Comparison of ENCODE assay signal across 8 mouse cellular contexts in the genomic region with DNA sequence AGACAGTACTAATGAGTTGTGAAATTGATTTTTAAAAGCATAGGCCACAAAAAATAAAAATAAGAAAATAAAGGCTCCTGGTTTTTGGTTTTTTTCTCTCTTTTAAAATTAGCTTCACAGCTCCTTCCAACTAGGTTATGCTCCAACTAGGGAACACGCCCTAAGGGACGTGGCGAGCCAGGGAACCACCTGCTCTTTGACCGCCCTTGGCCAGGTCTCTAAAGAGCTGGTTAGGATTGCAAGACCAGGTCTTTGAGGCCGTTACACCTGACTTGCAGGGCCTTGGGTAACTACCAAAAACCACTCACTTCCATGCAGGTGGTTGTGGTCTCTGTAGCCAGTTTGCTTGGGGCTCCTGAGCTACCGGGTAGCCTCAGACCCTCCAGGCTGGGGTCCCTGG. TPM values are rescaled to one million over a fixed set of nuclear protein-coding genes. Genes with fewer than 3 reads are reported as not detected.
DNase-seq lines count a peak whose midpoint lies in the region; ATAC-seq and TF ChIP-seq lines count a peak whose summit lies in the region.

No protein-coding gene starts in this region.

- H3K4me1 ChIP-seq in lung, embryonic 15.5 days, result peaks cover 38% of the 10 kb centered on the region
- H3K4me1 ChIP-seq in forebrain, embryonic 16.5 days (replicated peaks; ENCODE audit: control insufficient read depth, insufficient read depth, low read length), result peaks cover 35% of the 10 kb centered on the region
- H3K4me1 ChIP-seq in limb, embryonic 10.5 days, result peaks cover 40% of the 10 kb centered on the region
- H3K4me1 ChIP-seq in olfactory bulb, adult 2 months (ENCODE audit: control insufficient read depth, insufficient read depth, low read length), result peaks cover 10% of the 10 kb centered on the region

- peak overlapping the region; percentile 41; the same call in 1 of the 2 replicates for H3K9ac ChIP-seq in lung, embryonic 15.5 days
- H3K9ac ChIP-seq in forebrain, embryonic 16.5 days (replicated peaks; ENCODE audit: low read depth, low read length), result peak overlapping the region; percentile 43

- WGBS in lung, embryonic 15.5 days, result 88% methylated on average over 6 of the region's 6 CpGs
- 84% methylated on average over 6 of the region's 6 CpGs for WGBS in forebrain, embryonic 16.5 days
- WGBS in limb, embryonic 10.5 days, result 86% methylated on average over 6 of the region's 6 CpGs
- WGBS in olfactory bulb, adult 2 months, result 85% methylated on average over 6 of the region's 6 CpGs

- no peaks in the 10 kb centered on the region for H3K27me3 ChIP-seq in lung, embryonic 15.5 days
- no peaks in the 10 kb centered on the region for H3K27me3 ChIP-seq in forebrain, embryonic 16.5 days (replicated peaks; ENCODE audit: control insufficient read depth, insufficient read depth, low read length)
- no peaks in the 10 kb centered on the region for H3K27me3 ChIP-seq in limb, embryonic 10.5 days (ENCODE audit: low read depth, poor library complexity, severe bottlenecking)

- no peak for DNase-seq in lung, postnatal 14 days
- DNase-seq in limb, embryonic 10.5 days (ENCODE audit: low spot score), result no peak
- DNase-seq in gastrocnemius, adult 18-20 months (ENCODE audit: low spot score), result no peak
- no peak for DNase-seq in right cerebral cortex, postnatal 25 days

- peak overlapping the region; percentile 54 for H3K27ac ChIP-seq in lung, embryonic 15.5 days
- no peak overlapping the region for H3K27ac ChIP-seq in forebrain, embryonic 16.5 days (ENCODE audit: low read length)
- H3K27ac ChIP-seq in limb, embryonic 10.5 days, result peak overlapping the region; percentile 93
- H3K27ac ChIP-seq in olfactory bulb, adult 2 months (ENCODE audit: insufficient read depth, low read depth, low read length), result no peak overlapping the region

- no peak for TF ChIP-seq CTCF in olfactory bulb, adult 2 months (IDR thresholded peaks at IDR 0.05; ENCODE audit: insufficient read depth, low read depth, low read length)

- H3K4me3 ChIP-seq in lung, embryonic 15.5 days, result peak overlapping the region; percentile 73
- peak overlapping the region; percentile 95 for H3K4me3 ChIP-seq in forebrain, embryonic 16.5 days (replicated peaks; ENCODE audit: low read length)
- H3K4me3 ChIP-seq in limb, embryonic 10.5 days, result peak overlapping the region; percentile 84
- H3K4me3 ChIP-seq in olfactory bulb, adult 2 months (ENCODE audit: insufficient read depth, low read depth, low read length), result peak overlapping the region; percentile 39

- TF ChIP-seq POLR2A in olfactory bulb, adult 2 months (IDR thresholded peaks at IDR 0.05; ENCODE audit: insufficient read depth, low read depth, low read length), result no peak

- H3K36me3 ChIP-seq in lung, embryonic 15.5 days, result no peaks in the 10 kb centered on the region
- H3K36me3 ChIP-seq in forebrain, embryonic 16.5 days (ENCODE audit: control insufficient read depth, insufficient read depth), result no peaks in the 10 kb centered on the region
- no peaks in the 10 kb centered on the region for H3K36me3 ChIP-seq in limb, embryonic 10.5 days

- no peak for ATAC-seq in lung, embryonic 15.5 days (ENCODE audit: borderline replicate concordance, extremely low read depth, low FRiP score, low TSS enrichment)
- no peak for ATAC-seq in forebrain, embryonic 16.5 days
- ATAC-seq in frontal cortex, adult (ENCODE audit: low TSS enrichment), result no peak

- no peaks in the 10 kb centered on the region for H3K9me3 ChIP-seq in lung, embryonic 15.5 days
- H3K9me3 ChIP-seq in forebrain, embryonic 16.5 days (ENCODE audit: control insufficient read depth, low read length), result no peaks in the 10 kb centered on the region
- H3K9me3 ChIP-seq in limb, embryonic 10.5 days (replicated peaks), result no peaks in the 10 kb centered on the region

- H3K4me2 ChIP-seq in lung, embryonic 15.5 days, result peak overlapping the region; percentile 75
- peak overlapping the region; percentile 54 for H3K4me2 ChIP-seq in forebrain, embryonic 16.5 days (ENCODE audit: low read length)

RNA-seq across cellular contexts. Expression of gene Tmbim6, which starts 0.7 kb away (rescaled TPM):
- 382 and 427 TPM in 2 replicates for polyA plus RNA-seq in lung, embryonic 15.5 days (2015; fragmentation: Nextera tagmentation; extraction: Ambion mirVana)
- 273 and 295 TPM in 2 replicates for polyA plus RNA-seq in forebrain, embryonic 16.5 days (2015; fragmentation: Nextera tagmentation; extraction: Ambion mirVana)
- polyA plus RNA-seq in limb, embryonic 10.5 days (2016; fragmentation: Nextera tagmentation; extraction: Ambion mirVana), result 272 and 296 TPM in 2 replicates
- 839 TPM in 1 of 2 replicates, not detected in the other for polyA plus RNA-seq in olfactory bulb, adult 2 months (2012; ENCODE audit: insufficient read depth, insufficient read length, low replicate concordance, missing spikeins)
- total RNA-seq in gastrocnemius, adult 18-20 months (2021), result 100 to 1,000 TPM; 197 to 208 TPM

RNA-seq across cellular contexts. Expression of gene Fmnl3, which starts 21.7 kb away (rescaled TPM):
- polyA plus RNA-seq in lung, embryonic 15.5 days (2015; fragmentation: Nextera tagmentation; extraction: Ambion mirVana), result 34.5 and 34.9 TPM in 2 replicates
- polyA plus RNA-seq in forebrain, embryonic 16.5 days (2015; fragmentation: Nextera tagmentation; extraction: Ambion mirVana), result 8.7 and 10.3 TPM in 2 replicates
- 30.4 and 42.2 TPM in 2 replicates for polyA plus RNA-seq in limb, embryonic 10.5 days (2016; fragmentation: Nextera tagmentation; extraction: Ambion mirVana)
- not detected in 2 replicates for polyA plus RNA-seq in olfactory bulb, adult 2 months (2012; ENCODE audit: insufficient read depth, insufficient read length, low replicate concordance, missing spikeins)
- 1 to 10 TPM; 4.2 to 7.7 TPM for total RNA-seq in gastrocnemius, adult 18-20 months (2021)

Comparison
In these comparisons a context has a peak if more than half of its experiments do, and no peak if none do; other contexts are left out.
1. H3K27ac ChIP-seq: peak in lung, embryonic 15.5 days (single experiment) and limb, embryonic 10.5 days (single experiment); none in forebrain, embryonic 16.5 days (single experiment) and olfactory bulb, adult 2 months (single experiment).
2. H3K4me3 ChIP-seq: peak in every context shown above with its lines; median percentile 95 in forebrain, embryonic 16.5 days; 84 in limb, embryonic 10.5 days; 73 in lung, embryonic 15.5 days; 39 in olfactory bulb, adult 2 months.